8 mouse cellular contexts compared by ENCODE assay signal in genomic region chr13:112084484-112085278, GRCm38 (mm10).
DNase-seq lines count a peak whose midpoint lies in the region; ATAC-seq lines count a peak whose summit lies in the region.
"Had no signal": no experiment of that assay in that cellular context is flagged by ENCODE, and none has a peak within 500 bp of the region (broad histone marks: within the 10 kb centered on the region; RNA-seq: fewer than 3 reads in every experiment).

No protein-coding gene starts in this region.

- WGBS in neural tube, embryonic 15.5 days: 68% methylated on average over 15 of the region's 15 CpGs
- 33% methylated on average over 15 of the region's 15 CpGs for WGBS in kidney, embryonic 14.5 days

- H3K4me1 ChIP-seq in neural tube, embryonic 15.5 days: no peaks in the 10 kb centered on the region
- H3K4me1 ChIP-seq in kidney, embryonic 14.5 days (ENCODE audit: control insufficient read depth, insufficient read depth, low read length): peaks cover 30% of the 10 kb centered on the region

- no peaks in the 10 kb centered on the region for H3K27me3 ChIP-seq in neural tube, embryonic 15.5 days (replicated peaks)
- H3K27me3 ChIP-seq in kidney, embryonic 14.5 days (ENCODE audit: control insufficient read depth, insufficient read depth, low read length): no peaks in the 10 kb centered on the region

- no peak overlapping the region for H3K9ac ChIP-seq in neural tube, embryonic 15.5 days (replicated peaks)
- H3K9ac ChIP-seq in kidney, embryonic 14.5 days (ENCODE audit: low read depth, low read length): no peak overlapping the region

- no peaks in the 10 kb centered on the region for H3K36me3 ChIP-seq in neural tube, embryonic 15.5 days
- no peaks in the 10 kb centered on the region for H3K36me3 ChIP-seq in kidney, embryonic 14.5 days (ENCODE audit: control insufficient read depth, insufficient read depth, low read length)

- no peak overlapping the region for H3K27ac ChIP-seq in neural tube, embryonic 15.5 days (replicated peaks)
- H3K27ac ChIP-seq in kidney, embryonic 14.5 days (ENCODE audit: low read depth, low read length): peak overlapping the region; percentile 47; the same call in 1 of the 2 replicates

- no peak overlapping the region for H3K4me3 ChIP-seq in neural tube, embryonic 15.5 days (replicated peaks)
- no peak overlapping the region for H3K4me3 ChIP-seq in kidney, embryonic 14.5 days (ENCODE audit: low read length)

- DNase-seq in neural tube, embryonic 10.5 days (ENCODE audit: extremely low spot score, low spot score): no peak
- peak; percentile 54 to 80 for DNase-seq in heart, adult 18-20 months
- DNase-seq in urinary bladder, postnatal 36 days (ENCODE audit: low spot score in 2 of 2): no peak
- no peak for DNase-seq in Muller cell, postnatal 12 days (ENCODE audit: inconsistent ontology term)
- no peak for DNase-seq in spleen, postnatal 14 days (ENCODE audit: low spot score in 2 of 2)
- DNase-seq: cerebellum, adult 11-12 months had no signal

- no peak for ATAC-seq in neural tube, embryonic 15.5 days (ENCODE audit: low FRiP score)
- no peak for ATAC-seq in kidney, embryonic 14.5 days (ENCODE audit: low FRiP score, low TSS enrichment)

- H3K4me2 ChIP-seq in neural tube, embryonic 15.5 days: peak overlapping the region; percentile 19; the same call in 1 of the 2 replicates
- peak overlapping the region; percentile 2; the same call in 1 of the 2 replicates for H3K4me2 ChIP-seq in kidney, embryonic 14.5 days (replicated peaks; ENCODE audit: low read depth, low read length)

- H3K9me3 ChIP-seq in neural tube, embryonic 15.5 days (replicated peaks): no peaks in the 10 kb centered on the region
- no peaks in the 10 kb centered on the region for H3K9me3 ChIP-seq in kidney, embryonic 14.5 days (ENCODE audit: control insufficient read depth, low read length)

Comparison
In these comparisons a context has a peak if more than half of its experiments do, and no peak if none do; other contexts are left out.
1. DNase-seq: peak in heart, adult 18-20 months (2 of 2); none in neural tube, embryonic 10.5 days (single experiment), urinary bladder, postnatal 36 days (0 of 2), Muller cell, postnatal 12 days (single experiment) and spleen, postnatal 14 days (0 of 2).